Mouse (Mus musculus): Measurements from ENCODE around the gene A530084C06Rik.

The A530084C06Rik gene

DNA sequence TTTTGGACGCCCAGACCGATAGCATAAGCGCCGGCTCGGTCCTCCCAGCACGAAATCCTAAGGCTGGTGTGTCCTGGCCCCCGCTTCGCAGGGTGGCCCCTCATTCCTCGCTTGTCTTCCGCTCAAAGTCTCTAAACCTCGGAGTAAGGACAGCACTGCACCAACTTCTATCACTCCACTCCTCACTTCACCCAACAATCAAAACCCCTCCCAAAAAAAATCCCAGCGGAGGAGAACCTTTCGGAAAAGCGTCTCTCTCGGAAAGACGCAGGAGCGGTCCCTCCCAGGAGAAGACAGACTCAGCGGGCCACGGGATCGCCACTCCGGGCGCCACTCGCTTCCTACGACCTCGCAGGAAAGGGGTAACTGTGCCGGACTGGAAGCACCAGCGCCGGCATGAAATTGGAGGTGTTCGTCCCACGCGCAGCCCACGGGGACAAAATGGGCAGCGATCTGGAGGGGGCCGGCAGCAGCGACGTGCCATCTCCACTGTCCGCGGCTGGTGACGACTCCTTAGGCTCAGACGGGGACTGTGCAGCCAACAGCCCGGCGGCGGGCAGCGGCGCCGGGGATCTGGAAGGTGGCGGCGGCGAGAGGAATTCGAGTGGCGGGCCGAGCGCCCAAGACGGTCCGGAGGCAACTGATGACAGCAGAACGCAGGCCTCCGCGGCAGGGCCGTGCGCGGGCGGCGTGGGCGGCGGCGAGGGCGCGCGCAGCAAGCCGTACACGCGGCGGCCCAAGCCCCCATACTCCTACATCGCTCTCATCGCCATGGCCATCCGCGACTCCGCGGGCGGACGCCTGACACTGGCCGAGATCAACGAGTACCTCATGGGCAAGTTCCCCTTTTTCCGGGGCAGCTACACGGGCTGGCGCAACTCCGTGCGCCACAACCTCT lies at the start of gene A530084C06Rik:
TSS of gene A530084C06Rik (minus strand) at position 813 of the 898 bp plus-strand sequence.
- DNase-seq (ENCODE audit: low read depth, low spot score), result peak; percentile 42

DNA sequence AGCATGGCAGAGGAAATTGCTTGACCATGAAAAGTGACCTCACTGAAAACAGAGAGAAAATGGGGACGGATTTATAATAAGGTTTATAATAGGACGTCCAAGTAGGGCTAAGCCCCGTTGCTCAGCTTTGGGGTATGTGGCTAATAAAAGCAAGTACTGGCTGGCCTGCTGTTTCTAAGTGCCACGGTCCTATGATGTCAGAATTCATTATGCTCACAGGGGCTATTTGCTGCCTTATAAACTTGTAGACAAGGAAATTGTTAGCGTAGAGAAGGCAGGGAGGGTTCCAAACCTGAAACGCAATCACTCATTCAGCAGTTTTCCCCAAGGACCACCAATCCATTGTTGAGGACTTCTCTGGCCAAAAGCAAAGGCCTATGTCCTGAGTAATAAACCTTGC lies 44.8 kb upstream of the A530084C06Rik start:
- DNase-seq (ENCODE audit: low read depth, low spot score), result no peak

DNA sequence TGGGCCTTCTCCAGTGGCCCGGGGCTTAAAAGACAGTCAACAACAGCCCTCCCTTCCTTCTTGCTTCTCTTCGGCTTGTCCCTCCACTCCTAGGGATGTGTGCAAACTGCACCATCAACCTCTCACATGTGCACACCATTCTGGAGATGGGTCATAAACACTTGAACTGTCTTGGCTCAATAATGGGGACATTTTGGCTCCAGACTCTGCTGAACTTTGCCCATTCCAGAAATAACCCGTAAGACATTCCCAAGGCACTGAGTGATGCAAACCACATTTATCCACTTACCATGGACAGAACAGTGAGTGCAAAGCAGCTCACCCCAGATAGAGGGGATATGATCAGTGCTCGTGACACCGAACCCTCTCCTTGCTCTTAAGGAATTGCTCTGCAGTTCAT lies 40.4 kb upstream of the A530084C06Rik start:
- DNase-seq (ENCODE audit: low read depth, low spot score), result no peak

DNA sequence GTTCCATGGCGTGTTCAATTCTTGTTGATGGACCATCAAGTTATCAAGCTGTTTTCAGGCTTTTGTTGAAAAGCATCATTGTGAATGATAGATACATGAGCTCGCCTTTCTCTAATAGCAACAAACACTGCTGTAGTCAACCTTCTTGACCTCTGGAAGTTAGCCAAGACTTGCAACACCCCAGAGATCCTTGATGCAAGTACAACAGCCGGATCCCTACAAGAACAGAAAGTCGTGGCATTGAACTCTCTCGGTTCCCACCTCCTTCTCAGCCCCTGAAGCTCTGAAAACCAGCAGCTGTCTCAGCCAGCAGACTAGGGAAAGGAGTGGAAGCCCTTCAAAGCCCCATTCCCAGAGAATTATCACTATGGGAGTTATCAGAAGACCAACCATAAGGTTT lies 28.2 kb upstream of the A530084C06Rik start:
- no peak for DNase-seq (ENCODE audit: low read depth, low spot score)

DNA sequence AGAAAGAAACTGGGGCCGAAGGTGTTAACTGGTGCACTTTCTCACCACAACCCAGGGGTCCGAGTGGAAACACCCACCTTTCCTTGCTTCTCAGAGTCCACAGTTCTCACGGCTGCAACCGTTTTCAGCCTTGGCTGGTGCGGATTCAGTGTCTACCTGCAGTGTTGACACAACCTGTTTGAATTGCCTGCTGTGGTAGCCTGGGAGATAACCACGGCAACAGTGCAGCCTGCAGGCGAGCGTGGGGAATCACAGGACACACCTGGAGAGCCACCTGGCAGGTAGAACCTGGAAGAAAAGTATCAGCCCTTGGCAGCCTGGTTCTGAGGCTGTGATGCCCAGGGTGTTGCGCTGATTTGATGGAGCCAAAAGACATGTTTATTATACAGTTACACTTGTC lies 20.7 kb upstream of the A530084C06Rik start:
- peak; percentile 19 for DNase-seq (ENCODE audit: low read depth, low spot score)

DNA sequence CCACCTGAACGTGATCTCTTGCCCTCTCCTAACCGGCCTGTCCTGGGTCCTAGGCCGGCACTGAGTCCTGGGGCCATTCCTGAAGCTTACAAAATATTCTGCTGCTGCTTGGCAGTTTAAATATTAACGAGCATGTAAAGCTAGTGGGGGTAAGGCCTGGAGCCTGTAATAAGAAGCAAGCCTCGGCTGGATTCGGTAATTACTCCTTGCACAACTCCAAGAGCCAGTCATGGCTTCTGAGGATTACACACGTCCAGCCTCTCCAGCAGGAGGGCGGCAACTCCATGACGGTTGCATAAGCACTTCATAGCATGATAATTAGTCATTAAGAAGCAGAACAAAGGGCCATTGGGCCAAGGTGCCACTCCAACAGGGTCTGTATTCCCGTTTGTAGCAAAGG lies 19.3 kb upstream of the A530084C06Rik start:
- no peak for DNase-seq (ENCODE audit: low read depth, low spot score)

DNA sequence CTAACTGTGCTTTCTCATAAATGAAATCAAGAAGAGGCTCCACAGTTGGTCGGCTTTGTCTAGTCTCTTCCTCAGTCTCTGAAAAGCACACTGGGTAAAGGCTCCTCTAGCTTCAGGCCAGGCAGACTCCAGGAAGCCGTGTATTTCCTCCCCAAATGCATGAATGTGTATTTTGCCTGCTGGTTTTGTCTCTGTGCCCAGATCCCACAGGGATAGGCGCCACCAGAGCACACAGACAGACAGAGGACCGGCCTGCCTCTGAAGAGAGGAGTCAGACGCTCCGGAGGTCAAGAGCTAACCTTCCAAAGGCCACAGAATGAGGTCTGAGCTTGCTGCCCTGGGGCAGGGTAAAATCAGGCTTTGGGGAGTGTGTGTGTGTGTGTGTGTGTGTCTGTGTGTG lies 18.4 kb upstream of the A530084C06Rik start:
- no peak for DNase-seq (ENCODE audit: low read depth, low spot score)

DNA sequence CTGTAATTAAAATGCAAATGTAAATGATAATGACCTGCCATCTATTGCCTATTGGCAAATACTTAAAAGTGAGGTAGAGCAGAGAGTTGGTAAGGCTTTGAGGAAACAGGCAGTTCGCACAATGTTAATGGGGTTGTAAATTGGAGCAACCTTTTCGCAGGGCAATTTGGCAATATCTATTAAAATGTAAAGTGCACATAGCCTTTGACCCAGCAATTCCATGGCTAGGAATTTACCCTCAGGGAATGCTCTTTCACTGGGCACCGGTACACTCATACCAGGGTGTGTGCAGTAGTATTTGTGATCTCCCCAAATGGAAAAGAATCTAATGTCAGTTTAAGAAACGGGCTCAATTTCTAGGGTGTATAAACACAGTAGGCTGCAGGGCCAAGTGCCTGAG lies 17.6 kb upstream of the A530084C06Rik start:
- no peak for DNase-seq (ENCODE audit: low read depth, low spot score)

DNA sequence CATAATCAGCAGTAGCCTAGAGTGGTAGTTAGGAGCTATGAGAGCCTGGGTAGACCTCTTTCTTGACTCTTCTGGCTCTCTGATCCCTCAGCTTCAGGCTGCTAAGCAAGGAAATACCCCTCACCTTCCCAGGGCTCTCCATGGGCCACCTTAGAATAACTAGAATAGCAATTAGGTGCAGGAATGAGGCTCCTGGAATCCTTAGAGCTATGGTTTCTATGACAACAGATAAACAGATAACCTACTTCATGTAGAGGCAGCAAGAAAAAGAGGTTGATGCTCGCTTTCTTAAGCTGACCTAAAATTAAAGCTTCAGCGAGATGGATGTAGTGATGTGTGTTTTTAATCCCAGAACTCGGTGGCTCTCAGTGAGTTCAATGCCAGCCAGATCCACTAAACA lies 15.5 kb upstream of the A530084C06Rik start:
- DNase-seq (ENCODE audit: low read depth, low spot score), result no peak

DNA sequence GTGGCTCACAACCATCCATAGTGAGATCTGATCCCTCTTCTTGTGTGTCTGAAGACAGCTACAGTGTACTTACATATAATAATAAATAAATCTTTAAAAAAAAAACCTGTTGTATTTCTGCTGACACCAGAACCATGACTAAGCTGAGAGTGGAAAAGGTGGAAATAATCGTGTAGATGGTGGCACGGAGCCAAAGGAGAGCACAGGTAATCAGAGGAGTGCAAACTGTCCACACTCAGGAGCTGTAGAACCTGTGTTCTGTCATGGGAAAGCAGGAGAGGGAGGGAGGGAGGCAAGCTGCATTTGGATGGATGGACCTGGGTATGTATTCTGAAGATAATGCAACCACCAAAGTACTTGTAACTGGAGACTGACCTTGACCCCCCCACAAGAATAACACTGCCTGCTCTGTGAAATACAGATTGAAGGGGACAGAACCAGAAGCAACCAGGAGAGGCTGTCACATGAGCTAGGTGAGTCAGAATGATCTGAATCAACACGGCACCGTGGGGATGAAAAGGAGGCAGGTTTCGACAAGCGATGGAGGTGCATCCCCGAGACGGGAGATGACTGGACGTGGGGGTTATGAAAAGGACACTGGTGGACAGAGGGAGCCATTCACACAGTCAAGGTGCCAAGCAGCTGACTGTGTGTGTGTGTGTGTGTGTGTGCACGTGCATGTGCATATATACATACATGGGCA lies 13.8 kb upstream of the A530084C06Rik start:
- no peak for DNase-seq (ENCODE audit: low read depth, low spot score)

DNA sequence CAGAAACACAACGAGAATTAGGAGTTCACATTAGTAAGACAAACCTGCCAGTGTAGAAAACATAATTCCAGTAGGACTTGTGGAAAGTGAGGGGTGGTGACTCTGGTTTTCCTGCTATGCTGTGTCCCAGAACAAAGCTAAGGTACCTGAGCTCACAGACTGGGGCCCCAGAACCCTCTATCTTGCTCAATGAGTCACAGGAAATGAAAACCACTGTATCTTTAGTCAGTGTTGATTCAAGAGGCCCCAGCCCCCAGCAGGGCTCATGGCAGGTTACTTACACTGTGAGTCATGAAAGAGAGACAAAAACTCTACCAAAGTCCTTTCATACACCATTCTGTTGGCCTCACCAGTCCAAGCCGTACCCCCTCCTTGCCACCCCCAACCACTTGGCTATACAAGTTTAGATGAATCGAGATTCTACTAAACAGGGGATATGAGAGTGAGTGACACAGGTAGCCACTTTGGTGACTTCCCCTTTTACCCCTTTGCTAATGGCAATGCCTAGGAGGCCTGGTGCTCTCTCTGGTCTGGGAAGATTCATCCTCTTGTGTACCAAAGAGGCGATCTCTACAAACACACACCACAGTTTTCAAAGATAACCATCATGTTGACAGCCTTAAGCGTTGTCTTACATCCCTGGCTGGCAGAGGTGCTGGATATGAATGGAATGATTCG lies 8.6 kb upstream of the A530084C06Rik start:
- no peak for DNase-seq (ENCODE audit: low read depth, low spot score)

DNA sequence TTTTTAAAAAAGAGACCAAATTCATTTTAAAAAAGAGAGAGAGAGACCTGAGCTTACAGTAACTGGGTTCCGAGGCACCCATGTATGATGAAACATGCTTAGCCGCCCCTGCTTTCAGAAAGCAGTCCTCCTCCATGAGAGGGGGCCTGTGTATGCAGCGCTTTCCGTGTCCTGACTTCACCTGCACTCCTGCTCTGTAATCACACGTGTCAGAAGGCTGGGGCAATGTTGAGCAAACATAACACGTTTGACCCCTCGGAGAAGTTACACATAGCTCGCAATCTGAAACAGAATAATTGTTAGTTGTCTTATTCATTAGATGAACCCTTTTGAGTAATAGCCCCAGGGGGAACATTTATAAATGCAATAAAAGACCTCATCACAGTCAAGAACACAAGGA lies 8.0 kb upstream of the A530084C06Rik start:
- no peak for DNase-seq (ENCODE audit: low read depth, low spot score)

DNA sequence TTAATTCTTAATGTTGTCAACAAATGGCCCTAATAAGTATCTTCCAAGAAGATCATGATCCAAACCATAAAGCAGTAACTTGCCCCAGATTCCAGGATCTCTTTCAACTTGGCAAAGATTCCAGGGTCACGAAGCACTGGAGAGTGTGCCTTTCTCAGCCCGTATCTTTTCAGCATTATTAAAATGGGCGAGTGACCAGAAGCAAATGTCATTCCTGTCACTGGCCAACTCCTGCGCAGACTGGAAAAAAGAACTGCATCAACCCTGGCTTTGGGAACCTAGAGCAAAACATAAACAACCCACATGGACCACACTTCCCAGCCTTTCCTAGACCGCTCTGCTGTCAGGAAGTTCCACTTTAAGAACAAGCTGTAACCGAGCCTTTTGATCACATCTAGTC lies 5.3 kb upstream of the A530084C06Rik start:
- DNase-seq (ENCODE audit: low read depth, low spot score), result no peak

DNA sequence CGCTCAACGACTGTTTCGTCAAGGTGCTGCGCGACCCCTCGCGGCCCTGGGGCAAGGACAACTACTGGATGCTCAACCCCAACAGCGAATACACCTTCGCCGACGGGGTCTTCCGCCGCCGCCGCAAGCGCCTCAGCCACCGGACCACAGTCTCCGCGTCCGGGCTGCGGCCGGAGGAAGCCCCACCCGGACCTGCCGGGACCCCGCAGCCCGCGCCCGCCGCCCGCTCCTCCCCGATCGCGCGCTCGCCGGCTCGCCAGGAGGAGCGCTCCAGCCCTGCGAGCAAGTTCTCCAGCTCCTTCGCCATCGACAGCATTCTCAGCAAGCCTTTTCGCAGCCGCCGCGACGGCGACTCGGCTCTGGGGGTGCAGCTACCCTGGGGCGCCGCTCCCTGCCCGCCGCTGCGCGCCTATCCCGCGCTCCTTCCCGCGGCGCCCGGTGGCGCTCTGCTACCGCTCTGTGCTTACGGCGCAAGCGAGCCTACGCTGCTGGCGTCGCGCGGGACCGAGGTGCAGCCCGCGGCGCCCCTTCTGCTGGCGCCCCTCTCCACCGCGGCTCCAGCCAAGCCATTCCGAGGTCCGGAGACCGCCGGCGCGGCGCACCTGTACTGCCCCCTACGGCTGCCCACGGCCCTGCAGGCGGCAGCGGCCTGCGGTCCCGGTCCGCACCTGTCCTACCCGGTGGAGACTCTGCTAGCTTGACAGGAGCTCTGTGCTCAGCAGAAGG lies 449 bp upstream of the A530084C06Rik start:
- peak; percentile 74 for DNase-seq (ENCODE audit: low read depth, low spot score)

DNA sequence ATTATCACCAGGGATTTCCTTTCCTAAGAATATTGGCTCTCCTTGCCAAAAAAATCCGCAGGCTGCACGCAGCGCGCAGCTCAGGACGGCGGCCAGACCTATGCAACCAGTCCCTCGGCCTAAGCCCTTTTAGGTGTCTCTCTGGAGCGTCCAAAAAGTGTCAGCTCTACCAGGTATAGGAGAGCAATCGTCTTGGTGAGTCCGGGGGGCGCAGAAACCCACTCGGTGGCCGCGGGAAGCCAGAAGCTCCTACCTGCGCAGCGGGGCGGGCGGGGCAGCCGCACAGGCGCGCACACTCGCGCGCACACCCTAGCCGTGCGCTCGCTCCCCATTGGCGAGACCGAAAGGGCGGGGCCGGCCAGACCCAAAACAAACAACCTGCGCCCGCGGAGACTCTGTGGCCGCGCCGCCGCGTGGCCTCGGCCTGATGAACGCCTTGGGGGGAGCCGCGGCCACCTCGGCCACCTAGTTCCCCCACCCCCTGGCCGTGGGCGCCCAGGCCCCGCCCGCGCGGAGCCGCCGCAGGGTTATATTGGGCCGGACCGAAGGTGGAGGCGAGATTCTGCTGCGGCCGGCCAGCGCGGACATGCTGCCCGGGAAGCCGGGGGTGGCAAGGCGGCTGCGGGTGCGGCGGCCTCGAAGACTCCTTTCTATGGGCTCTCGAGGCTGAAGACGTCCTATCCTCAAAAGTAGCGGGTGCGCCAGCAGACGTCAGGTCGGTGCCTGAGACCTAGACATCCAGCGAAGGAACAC lies 1.2 kb downstream of the A530084C06Rik start:
- peak; percentile 74 for DNase-seq (ENCODE audit: low read depth, low spot score)

DNA sequence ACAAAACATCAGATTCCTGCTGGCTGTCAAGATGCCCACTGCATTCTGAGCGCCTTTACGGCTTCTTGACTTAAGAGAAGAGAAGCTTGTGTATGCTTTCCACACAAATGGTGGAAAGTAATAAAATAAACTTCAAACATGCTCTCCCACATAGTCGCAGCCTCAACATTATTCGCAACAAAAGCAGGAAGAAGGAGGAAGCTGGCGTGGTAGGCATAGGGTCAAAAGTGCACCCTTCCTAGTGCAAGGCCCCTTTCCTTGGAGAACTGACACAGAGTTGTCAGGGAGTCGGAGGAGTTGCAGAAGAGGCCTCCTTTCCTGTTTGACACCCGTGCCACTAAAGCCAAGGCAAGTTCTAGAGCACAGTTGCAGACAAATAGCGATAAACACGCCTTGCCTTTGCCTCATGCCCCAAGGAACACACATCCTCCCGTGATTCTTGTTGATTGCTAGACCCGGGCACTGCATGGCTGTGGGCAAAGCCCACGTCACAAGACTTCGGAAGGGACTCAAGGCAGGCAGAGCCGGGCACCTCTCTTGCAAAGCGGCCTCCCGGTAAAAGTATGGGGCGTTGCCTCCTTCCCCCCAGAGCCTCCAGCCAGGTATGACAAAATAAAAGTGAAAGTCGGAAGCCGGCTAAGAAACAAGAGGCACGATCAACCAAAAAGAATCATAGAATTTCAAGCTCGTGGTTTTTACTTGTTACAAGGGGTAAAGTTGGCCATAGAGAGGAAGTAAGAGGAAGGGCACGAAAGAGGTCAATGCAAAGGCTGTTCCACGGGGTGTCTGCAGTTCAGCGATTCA lies 2.0 kb downstream of the A530084C06Rik start:
- peak; percentile 23 for DNase-seq (ENCODE audit: low read depth, low spot score)

DNA sequence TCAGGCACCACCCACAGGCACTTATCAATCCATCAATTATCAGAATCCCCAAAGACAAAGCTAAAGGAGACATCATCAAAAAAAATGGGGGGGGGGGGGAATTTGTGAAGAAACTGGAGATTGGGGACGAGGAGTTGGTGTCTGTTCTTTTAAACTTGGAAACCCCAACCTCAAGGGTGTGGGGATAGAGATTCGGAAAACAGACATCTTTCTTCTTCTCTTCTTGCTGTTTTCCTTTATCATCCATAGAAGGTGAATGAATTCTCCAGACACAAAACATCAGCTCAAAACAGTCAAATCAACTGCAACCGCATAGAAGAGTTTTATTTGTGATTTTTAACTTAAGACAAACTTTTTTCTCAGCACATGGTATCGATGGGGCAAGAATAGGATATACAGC lies 3.3 kb downstream of the A530084C06Rik start, which contains the start of gene Foxq1:
TSS of gene Foxq1 (plus strand) at position 301 of the 400 bp plus-strand sequence.
- DNase-seq (ENCODE audit: low read depth, low spot score), result no peak

DNA sequence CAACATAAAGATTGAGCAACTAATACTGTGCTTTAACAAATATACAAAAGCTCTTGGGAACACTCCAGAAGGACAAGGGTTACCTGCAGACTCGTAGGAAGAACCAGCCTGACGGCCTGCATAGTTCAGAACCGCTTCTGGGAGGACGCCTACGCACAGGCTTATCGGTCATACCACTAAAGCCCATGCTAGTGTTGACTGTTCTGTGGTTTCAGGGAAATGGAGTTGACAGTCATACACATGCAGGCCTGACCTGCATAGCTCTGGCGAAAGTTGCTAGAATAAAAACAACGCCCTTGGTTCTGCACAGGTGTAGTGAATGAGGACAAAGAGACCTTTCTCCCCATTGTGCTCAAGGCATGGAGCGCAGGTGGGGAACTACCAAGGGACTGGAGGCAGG lies 11.5 kb downstream of the A530084C06Rik start:
- DNase-seq (ENCODE audit: low read depth, low spot score), result no peak

DNA sequence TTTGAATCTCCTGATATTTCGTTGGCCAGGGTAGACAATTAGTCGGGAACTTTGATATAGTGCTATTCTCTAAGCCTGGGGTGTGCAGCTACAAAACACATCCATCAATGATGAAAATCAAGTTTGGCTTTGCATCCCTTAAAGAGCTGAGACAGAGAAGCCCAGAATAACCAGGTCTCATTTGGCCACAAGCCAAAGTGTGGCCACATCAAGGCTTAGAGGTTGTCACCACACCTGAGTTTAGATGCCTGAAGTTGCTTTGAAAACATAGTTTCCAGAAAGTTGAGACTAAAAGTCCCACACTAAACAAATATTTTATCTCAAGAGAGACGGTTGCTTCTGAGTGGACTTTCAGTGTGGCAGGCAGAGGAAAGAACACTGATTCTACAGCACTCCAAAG lies 11.9 kb downstream of the A530084C06Rik start:
- DNase-seq (ENCODE audit: low read depth, low spot score), result no peak

DNA sequence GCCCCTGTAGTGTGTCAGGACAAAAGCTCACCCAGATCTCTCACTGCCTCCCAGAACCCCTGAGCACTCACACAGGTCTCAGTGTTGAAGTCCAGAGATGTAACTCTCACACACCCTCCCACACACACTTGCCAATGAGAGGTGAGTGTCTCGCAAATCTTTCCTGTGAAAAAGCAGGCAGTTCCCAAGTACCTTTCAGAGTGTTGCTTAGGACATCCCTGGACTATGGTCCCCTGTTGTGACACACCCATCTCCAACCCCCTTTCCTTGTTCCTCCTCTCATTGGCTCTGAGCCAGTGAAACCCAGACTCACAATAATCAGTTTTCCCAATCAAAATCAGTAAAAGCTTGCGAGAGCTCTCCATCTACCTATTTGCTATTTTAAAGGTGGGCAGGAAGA lies 12.3 kb downstream of the A530084C06Rik start:
- DNase-seq (ENCODE audit: low read depth, low spot score), result no peak

Data from R1 (cell line).